Mouse (Mus musculus) embryonic fibroblast, embryonic 13.5 days (primary cell): ENCODE results near the gene Maz.

ENCODE experiments used
- CTCF ChIP-seq: IDR thresholded peaks from 2 replicates; pipeline ENCODE4 v1.5.1; 2011; ENCODE audit warnings: mild to moderate bottlenecking, control low read depth, low read length, moderate library complexity, borderline replicate concordance; ENCODE audit not compliant: insufficient read depth
- POLR2A ChIP-seq: IDR thresholded peaks from 2 replicates; pipeline ENCODE4 v1.6.1; 2011; ENCODE audit warnings: low read depth, mild to moderate bottlenecking, control low read depth, low read length, moderate library complexity

DNA sequence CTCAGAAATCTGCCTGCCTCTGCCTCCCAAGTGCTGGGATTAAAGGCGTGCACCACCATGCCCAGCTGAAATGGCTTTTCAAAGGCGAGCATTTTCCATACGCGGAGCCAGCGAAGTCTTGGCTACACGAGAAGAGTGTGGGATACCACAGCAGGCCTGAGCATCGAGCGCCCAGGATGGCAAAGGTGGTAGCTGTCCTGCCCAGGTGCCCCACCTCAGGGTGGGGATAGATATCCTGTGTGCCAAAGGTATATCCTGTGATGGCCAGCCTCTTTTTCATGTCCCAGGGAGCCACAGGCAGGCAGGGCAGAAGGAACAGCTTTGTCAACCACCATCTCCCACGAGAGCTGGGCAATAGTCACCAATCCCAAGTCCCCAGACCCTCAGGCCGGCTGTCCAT lies 14.0 kb downstream of the Maz start:
- TF ChIP-seq CTCF (no peak), POLR2A (no peak)
